Mouse (Mus musculus) ovary, adult 2 months (tissue): ENCODE results near the gene Gm39566. TPM values are rescaled to one million over a fixed set of nuclear protein-coding genes. Genes with fewer than 3 reads are reported as not detected.

Experiments
- polyA plus RNA-seq: library from polyadenylated mRNA; depleted of rRNA; stranded (reverse); fragments of >200 nt; gene quantifications from 2 replicates; pipeline ENCODE4 v1.2.3, GENCODE M21; 2012; rRNA removed

The Gm39566 gene
- not detected in 2 replicates for polyA plus RNA-seq

DNA sequence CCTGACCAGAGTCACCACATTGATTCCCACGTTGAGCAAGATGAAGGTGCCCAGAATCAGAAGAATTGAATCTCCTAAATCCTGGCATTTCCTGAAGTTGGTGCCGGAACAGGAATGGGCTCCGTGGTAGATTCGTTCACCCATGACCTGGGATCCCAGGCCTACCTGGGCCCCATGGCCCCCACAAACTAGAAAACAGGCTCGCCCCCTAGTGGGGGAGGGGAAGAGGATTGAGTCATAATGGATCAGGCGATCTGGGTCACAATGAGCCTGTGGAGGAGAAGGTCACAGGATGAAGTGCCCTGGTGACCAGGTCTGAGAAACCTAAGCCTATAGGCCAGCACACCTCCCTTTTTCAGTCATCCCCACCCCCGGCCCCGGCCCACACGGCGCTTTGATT lies at the start of gene Gm39566:
Gm39566 (minus strand) TSS at position 144 of the 400 bp plus-strand sequence.

DNA sequence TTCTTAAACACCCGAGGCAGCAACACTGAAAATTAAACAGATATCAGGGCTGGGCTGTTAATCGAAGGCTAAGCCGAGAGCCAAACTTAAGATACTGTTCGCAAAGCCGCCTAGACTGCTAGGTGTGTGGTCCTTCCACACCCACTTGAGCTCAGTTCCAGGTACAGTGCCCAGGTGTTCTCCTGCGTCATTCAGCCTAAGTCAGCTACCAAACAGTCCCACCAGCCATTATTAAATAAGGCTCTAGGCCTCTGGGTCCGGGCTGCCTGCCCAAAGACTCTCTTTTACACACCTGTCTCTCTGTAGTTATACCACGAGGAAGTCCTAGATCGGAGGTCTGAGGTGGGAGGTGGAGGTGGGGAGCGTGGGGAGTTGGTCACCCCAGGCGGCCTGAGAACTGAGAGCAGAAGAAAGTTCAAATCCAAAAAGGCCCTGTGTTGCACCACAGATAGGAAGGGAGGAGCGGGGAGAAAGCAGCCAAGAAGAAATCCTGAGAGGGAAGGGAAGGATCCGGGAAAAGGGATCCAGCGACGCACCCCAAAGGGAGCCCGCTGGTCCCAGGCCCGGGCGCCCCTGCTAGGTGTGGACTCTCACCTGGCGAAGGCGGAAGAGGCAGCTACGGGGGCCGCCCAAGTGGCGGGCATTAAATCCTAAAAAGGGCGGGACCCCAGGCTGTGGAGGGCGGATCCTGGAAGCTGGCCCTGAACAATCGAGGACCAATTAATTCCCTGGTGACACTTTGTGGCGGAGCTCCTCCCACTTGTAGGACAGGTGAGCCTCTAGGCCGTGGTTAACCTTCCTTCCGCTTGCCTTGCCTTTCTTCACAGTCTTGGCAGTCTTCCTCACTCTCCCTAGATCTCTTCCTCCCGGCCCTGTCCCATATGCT lies 43.3 kb upstream of the Gm39566 start, which contains the start of gene Tnk1:
Tnk1 (minus strand) TSS at position 618 of the 886 bp plus-strand sequence.

DNA sequence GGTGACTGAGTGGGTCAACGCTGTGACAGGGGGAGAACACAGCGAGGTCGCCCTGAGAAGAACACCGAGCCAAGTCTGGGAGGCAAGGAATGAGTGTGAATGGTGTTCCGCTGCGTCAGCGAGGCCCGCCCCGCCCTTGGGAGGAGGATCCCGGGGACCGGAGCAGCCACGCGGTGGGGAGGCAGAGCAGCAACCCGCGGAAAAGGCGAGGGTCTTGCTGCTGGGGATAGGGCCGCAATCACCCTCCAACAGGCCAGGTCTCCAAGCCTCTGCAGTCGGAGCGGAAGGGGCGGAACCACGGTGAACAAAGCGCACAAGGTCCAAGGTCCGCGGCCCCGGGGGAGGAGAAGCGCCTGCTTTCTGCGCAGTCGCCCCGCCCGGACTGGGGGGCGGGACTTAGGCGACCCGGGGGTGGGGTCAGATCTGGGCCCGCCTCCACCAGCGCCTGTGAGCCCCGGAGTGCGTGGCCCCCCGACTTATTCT lies 31.1 kb upstream of the Gm39566 start, which contains the start of gene Plscr3:
Plscr3 (plus strand) TSS at position 179 of the 483 bp plus-strand sequence.

DNA sequence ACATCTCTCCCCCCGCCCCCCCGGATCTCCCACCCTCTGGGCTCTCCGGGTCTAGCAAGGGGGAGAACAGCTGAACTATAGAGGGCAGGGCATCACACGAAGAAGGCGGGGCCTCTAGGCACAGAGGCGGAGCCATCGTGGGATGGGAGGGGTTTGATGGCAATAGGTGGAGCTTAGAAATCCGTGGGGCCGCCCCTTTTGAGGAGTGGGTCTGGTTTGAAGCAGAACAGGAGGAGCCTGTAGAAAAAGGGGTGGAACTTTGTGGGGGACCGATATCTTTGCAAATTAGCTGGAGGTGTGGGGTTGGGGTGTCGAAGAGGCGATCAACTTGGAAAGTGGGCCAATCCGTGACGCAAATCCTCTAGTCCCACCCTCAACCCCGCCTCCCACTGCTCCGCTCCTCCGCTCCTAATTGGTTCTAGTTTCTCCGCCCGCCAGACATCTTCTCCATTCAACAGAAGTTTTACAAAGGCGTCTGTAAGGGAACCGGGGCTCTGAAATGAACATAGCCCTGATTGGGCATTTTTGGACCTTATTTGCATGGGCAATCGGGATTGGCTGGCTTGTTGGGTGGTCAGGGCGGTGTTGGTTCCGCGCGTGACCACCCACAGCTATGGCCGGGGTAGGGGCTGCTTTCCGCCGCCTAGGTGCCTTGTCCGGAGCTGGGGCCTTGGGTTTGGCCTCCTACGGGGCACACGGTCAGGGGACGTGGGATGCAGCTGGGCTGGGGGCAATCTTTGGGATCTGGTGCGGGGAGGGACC lies 23.0 kb upstream of the Gm39566 start, which contains the start of gene Tmem256:
Tmem256 (plus strand) TSS at position 563 of the 762 bp plus-strand sequence.

DNA sequence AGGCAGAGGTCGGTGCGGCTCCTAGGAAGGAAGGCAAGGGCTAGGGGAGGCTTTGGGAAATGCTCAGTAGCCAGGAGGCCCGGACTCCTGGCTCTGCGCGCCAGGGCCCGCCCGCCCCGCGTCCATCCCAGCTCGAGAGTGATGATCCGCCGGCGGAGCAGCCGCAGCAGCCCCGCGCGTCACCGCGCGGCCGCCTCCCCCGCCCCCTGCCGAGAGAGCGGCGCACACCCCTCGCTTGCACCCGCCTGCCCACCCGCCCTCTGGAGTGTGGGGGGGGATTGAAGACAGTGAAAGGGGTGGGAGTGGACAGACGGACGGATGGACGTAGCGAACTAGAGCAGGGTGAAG lies 22.5 kb upstream of the Gm39566 start, which contains the start of gene Nlgn2:
Nlgn2 (minus strand) TSS at position 181 of the 348 bp plus-strand sequence.

DNA sequence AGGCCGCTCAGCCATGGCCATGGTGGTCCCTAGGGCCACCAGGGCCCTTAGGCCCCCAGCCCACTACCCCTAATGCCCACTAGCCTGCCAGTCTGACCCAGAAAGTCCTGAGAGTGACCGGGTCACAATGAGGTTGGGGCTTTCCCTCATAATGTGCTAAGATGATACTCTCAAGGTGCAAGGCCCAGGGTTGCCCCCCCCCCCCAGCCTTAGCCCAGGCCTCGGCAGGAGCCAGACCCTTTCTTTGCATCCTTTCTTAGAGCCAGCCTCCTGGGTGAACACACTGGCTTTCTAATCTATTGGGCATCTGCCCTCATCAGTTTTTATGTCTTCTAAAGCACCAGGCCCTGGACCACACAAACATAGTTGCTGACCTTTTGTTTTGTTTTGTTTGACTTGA lies 7.0 kb upstream of the Gm39566 start, which contains the start of gene Spem1:
Spem1 (minus strand) TSS at position 101 of the 400 bp plus-strand sequence.

DNA sequence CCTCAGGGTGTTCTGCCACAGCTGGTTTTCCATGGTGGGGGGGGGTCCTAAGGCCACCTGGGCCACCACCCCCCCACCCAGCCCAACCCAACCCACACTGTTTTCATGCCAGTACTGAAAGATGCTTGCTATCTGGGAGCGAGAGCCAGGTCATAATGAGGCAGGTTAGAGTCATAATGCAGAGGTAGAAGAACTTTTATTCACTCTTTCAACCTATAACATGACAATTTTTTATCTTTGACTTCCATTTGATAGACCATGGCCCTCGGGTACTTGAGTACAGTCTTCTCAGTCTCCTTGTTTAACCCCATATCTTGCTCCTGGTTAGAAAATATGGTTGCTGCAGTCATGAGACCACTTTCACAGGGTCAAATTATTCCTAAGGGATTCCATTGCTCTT lies 3.3 kb upstream of the Gm39566 start, which contains the start of gene Spem2:
Spem2 (minus strand) TSS at position 101 of the 400 bp plus-strand sequence.

DNA sequence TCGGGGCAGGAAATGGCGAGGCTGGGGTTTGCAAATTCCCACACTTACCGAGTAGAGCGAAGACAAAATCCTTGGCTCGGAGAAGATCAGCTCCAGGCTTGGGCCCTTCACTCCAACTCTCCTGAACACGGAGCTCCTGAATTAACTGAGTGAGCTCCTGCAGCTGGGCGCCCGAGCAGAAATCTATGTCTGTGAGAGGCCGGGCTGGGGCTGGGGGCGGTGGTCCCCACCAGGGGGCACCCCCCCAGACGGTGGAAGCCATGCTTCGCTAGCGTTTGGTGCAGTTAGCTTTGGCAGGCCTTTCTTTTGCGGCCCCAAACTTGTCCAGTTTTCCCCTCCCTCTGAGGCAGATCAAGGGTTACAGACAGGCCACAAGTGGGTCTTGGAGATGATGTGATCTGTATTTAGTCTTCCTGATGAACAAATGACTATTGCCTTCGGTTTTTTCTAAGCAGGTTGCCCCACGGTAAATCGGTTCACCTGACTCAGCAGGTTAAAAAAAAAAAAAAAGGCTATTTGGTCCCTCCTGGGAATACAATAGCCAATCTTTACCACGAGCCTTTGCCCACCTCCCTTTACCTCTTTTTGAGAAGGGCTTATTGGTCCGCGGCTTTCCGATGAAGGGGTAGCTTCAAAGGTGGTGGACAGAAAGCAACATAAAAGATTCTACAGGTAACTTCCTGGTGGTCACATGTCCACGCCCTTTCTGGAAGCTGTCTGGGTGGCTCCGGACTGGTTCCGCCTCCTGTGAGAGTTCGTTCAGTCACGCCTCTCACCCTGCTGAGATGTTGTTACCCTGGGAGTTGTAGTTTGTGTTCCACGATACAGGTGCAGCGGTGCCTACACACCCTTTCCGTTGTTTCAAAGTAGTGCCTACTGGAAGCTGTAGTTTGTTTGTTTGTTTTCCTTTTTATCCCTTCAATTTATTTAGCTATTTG lies 9.9 kb downstream of the Gm39566 start, which contains the start of gene Tmem102:
Tmem102 (minus strand) TSS at position 653 of the 938 bp plus-strand sequence.

DNA sequence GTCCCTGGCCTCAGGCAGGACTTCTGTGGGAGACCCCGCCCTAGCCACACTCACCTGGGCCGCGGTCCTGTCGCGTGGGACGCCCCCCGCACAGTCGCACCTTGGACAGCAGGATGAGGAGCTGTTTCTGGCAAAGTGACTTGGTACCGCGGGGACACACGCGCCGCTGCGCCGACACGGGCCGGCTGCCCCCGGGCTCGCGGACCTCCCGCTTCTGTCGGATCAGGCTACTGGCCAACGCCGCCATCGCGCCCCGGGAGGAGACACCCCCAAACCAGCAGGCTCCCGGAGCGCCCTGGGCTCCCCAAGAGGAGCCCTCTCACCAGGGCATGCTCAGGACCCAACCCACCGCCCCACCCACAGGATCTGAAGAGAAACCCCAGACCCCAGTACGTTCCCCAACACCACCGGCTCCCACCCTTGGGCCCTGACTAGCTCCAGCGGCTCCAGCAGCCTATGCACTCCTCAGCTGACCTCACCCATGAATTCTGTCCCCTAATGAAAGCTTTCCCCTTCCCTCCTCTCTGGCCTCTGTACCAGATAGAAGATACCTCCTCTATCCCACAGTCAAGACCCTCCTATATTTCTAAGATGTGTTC lies 13.6 kb downstream of the Gm39566 start, which contains the start of gene Fgf11:
Fgf11 (minus strand) TSS at position 479 of the 599 bp plus-strand sequence.

DNA sequence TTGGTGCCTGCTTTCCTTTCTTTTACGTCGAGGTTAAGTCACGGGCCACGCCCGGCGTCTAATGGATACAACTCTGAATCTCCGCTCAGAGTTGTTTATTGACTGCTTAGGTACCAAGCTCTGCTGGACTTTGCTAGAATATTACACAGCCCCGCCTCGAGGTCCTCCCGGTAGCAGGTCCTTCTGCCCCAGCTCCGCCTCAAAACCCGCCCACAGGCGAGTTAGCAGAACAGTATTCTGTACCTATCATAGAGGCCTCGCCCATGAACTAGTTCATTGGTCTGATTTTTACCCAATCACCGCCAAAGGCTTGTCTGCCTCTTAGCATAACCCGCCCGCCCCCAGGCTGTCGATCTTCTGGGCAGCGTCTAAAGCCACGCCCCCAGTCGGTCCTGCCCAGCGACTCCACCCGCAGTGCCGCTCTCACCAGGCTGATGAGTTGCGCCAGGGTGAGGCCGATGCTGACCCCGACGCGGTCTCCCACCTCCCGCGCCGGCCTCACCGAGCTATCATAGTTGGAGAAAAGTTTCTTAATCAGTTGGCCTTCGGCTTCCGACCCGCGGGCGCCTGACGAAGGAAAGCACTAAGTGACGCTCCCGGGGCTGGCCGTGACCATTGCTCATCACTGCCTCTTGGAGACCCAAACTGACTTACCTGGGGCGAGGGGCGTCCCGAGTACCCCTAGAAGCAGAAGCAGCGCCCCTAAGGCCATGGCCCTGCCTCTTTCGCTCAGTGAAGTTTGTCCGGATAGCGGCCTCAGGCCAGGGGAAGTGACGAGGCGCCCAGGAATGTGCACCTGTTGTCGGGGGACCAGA lies 19.7 kb downstream of the Gm39566 start, which contains the start of gene Chrnb1:
Chrnb1 (minus strand) TSS at position 776 of the 815 bp plus-strand sequence.

DNA sequence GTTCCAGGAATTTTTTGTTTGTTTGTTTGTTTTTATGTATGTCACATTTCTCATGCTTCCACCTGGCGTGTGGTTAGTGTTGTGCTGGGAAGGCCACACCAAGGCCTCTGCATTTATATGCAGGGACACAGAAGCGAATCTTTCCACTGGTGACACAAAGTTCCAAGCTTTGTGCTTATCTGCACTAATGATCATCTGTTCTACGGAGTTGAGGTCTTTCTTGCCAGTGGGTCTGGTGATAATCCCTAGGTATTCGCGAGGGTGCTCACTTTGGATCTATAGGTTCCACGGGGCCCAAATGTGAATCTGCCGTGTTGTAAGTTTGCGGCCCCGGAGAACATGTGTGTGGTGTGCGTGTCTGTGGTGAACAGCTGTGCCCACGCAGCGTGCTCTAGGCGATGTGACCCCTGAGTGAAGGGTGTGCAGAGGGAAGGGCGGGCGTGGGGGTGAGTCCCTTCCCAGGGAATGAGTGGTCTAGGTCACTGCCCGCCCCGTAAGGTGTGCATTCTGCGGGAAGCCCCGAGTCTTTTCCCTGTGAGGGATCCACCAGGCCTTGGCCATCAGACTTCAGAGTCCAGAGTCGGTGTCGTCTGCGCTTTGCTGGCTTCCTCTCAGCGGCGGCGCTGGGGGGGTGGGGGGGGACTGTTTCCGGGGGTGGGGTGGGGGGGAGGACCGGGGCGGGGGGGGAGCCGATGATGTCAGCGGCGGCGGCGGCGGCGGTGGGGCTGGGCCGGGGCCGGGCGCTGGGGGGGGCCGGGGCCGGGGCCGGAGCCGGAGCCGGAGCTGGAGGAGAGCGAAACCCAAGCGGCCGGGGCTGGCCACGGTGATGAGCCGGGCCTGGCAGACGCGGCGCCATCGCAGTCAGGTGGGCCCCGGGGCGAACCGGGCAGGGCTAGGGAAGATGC lies 49.6 kb downstream of the Gm39566 start, which contains the start of gene Zbtb4:
Zbtb4 (plus strand) TSS at position 692 of the 905 bp plus-strand sequence.

DNA sequence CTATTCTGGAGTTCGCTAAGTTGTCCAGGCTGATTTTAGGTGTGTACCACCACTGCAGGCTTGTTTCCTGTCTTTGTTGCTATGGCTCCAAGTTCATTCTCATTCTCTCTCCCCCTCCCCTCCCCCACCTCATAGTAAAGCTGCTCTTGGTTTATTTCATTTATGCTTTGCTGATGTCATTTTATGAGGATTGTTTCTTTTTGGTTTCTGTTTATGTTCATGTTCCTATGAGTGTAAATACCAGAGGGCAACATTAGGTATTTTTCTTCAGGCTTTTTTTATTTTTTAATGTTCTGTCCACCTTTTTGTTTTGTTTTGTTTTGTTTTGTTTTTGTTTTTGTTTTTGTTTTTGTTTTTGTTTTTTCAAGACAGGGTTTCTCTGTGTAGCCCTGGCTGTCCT lies 53.2 kb downstream of the Gm39566 start, which contains the start of gene Slc35g3:
Slc35g3 (minus strand) TSS at position 101 of the 400 bp plus-strand sequence.

Other genes with a start within 250 kb of the Gm39566 start
- gene Wrap53, start 235.0 kb downstream of the Gm39566 start, polyA plus RNA-seq: 18.8 and 25.8 TPM in 2 replicates
- 145 and 203 TPM in 2 replicates for gene Trp53, start 234.9 kb downstream of the Gm39566 start, polyA plus RNA-seq
- 119 and 137 TPM in 2 replicates for gene Atp1b2, start 209.4 kb downstream of the Gm39566 start, polyA plus RNA-seq
- 5.6 and 7.1 TPM in 2 replicates for gene Shbg, start 197.4 kb downstream of the Gm39566 start, polyA plus RNA-seq
- gene Sat2, start 193.3 kb downstream of the Gm39566 start, polyA plus RNA-seq: 4.8 and 5.1 TPM in 2 replicates
- gene Fxr2, start 182.3 kb downstream of the Gm39566 start, polyA plus RNA-seq: 68.6 and 73.0 TPM in 2 replicates
- gene Sox15, start 160.0 kb downstream of the Gm39566 start, polyA plus RNA-seq: 1.7 and 2.1 TPM in 2 replicates
- gene Mpdu1, start 152.7 kb downstream of the Gm39566 start, polyA plus RNA-seq: 95.9 and 115 TPM in 2 replicates
- gene Cd68, start 149.1 kb downstream of the Gm39566 start, polyA plus RNA-seq: 38.2 and 52.8 TPM in 2 replicates
- gene Eif4a1, start 142.9 kb downstream of the Gm39566 start, polyA plus RNA-seq: 252 and 395 TPM in 2 replicates
- 57.7 and 67.2 TPM in 2 replicates for gene Senp3, start 133.2 kb downstream of the Gm39566 start, polyA plus RNA-seq
- gene Tnfsf13, start 129.5 kb downstream of the Gm39566 start, polyA plus RNA-seq: 5.2 and 8.0 TPM in 2 replicates
- gene Tnfsf12, start 119.4 kb downstream of the Gm39566 start, polyA plus RNA-seq: 59.3 and 71.8 TPM in 2 replicates
- gene Tnfsfm13, start 119.2 kb downstream of the Gm39566 start, polyA plus RNA-seq: 12.8 and 20.4 TPM in 2 replicates
- 17.8 and 29.7 TPM in 2 replicates for gene Polr2a, start 56.7 kb downstream of the Gm39566 start, polyA plus RNA-seq
- gene Slc35g3, start 53.3 kb downstream of the Gm39566 start, polyA plus RNA-seq: 1.3 and 1.5 TPM in 2 replicates
- 48.6 and 69.0 TPM in 2 replicates for gene Zbtb4, start 49.4 kb downstream of the Gm39566 start, polyA plus RNA-seq
- gene Chrnb1, start 19.4 kb downstream of the Gm39566 start, polyA plus RNA-seq: 9.5 and 12.9 TPM in 2 replicates
- 7.8 and 8.5 TPM in 2 replicates for gene Fgf11, start 13.4 kb downstream of the Gm39566 start, polyA plus RNA-seq
- gene Tmem102, start 9.7 kb downstream of the Gm39566 start, polyA plus RNA-seq: 7.3 and 9.6 TPM in 2 replicates
- gene Spem2, start 3.2 kb upstream of the Gm39566 start, polyA plus RNA-seq: not detected in 2 replicates
- gene Spem1, start 6.9 kb upstream of the Gm39566 start, polyA plus RNA-seq: 0.26 and 0.50 TPM in 2 replicates
- 79.8 and 101 TPM in 2 replicates for gene Nlgn2, start 22.5 kb upstream of the Gm39566 start, polyA plus RNA-seq
- 120 and 177 TPM in 2 replicates for gene Tmem256, start 23.2 kb upstream of the Gm39566 start, polyA plus RNA-seq
- 145 and 168 TPM in 2 replicates for gene Plscr3, start 31.1 kb upstream of the Gm39566 start, polyA plus RNA-seq
- 5.2 and 6.0 TPM in 2 replicates for gene Tnk1, start 43.4 kb upstream of the Gm39566 start, polyA plus RNA-seq
- not detected in 2 replicates for gene Tmem95, start 62.7 kb upstream of the Gm39566 start, polyA plus RNA-seq
- gene Kctd11, start 66.1 kb upstream of the Gm39566 start, polyA plus RNA-seq: 9.6 and 10.4 TPM in 2 replicates
- 1.4 and 1.8 TPM in 2 replicates for gene Acap1, start 80.2 kb upstream of the Gm39566 start, polyA plus RNA-seq
- gene 2810408A11Rik, start 85.7 kb upstream of the Gm39566 start, polyA plus RNA-seq: 1.5 TPM in 2 replicates
- 67.0 and 76.7 TPM in 2 replicates for gene Neurl4, start 85.8 kb upstream of the Gm39566 start, polyA plus RNA-seq
- gene Gps2, start 98.6 kb upstream of the Gm39566 start, polyA plus RNA-seq: 83.1 and 141 TPM in 2 replicates
- 359 and 447 TPM in 2 replicates for gene Eif5a, start 106.7 kb upstream of the Gm39566 start, polyA plus RNA-seq
- gene Ybx2, start 120.5 kb upstream of the Gm39566 start, polyA plus RNA-seq: 21.2 and 30.0 TPM in 2 replicates
- 51.0 and 53.2 TPM in 2 replicates for gene Slc2a4, start 132.9 kb upstream of the Gm39566 start, polyA plus RNA-seq
- 32.6 and 38.7 TPM in 2 replicates for gene Cldn7, start 149.5 kb upstream of the Gm39566 start, polyA plus RNA-seq
- gene Ctdnep1, start 165.9 kb upstream of the Gm39566 start, polyA plus RNA-seq: 99.3 and 120 TPM in 2 replicates
- 60.0 and 74.1 TPM in 2 replicates for gene Elp5, start 167.2 kb upstream of the Gm39566 start, polyA plus RNA-seq
- 406 and 430 TPM in 2 replicates for gene Gabarap, start 175.8 kb upstream of the Gm39566 start, polyA plus RNA-seq
- gene Phf23, start 180.5 kb upstream of the Gm39566 start, polyA plus RNA-seq: 18.6 and 19.8 TPM in 2 replicates
- gene Dvl2, start 185.3 kb upstream of the Gm39566 start, polyA plus RNA-seq: 30.5 and 32.6 TPM in 2 replicates
- 70.9 and 79.8 TPM in 2 replicates for gene Acadvl, start 200.1 kb upstream of the Gm39566 start, polyA plus RNA-seq
- 35.0 and 35.2 TPM in 2 replicates for gene Dlg4, start 201.6 kb upstream of the Gm39566 start, polyA plus RNA-seq
- gene Asgr1, start 238.8 kb upstream of the Gm39566 start, polyA plus RNA-seq: 4.9 and 5.0 TPM in 2 replicates